Mouse (Mus musculus) heart, embryonic 12.5 days (tissue): ENCODE measurements around the gene Fuca1. TPM values are rescaled to one million over a fixed set of nuclear protein-coding genes. Genes with fewer than 3 reads are reported as not detected.

ENCODE experiments used
- ATAC-seq: fragments of 200-750 bp; cut with Nextera tagmentation; 2 replicates; pipeline ENCODE4 v1.8.0; 2017; ENCODE audit warnings: moderate TSS enrichment, moderate library complexity; ENCODE audit not compliant: insufficient number of reproducible peaks, low FRiP score
- H3K27ac ChIP-seq: fragments of 300-500 bp; sonication (generic); 2 replicates; pipeline ENCODE4 v1.5.1; 2016; ENCODE audit warnings: mild to moderate bottlenecking, moderate library complexity; ENCODE audit not compliant: poor library complexity, severe bottlenecking
- H3K27me3 ChIP-seq: fragments of 300-500 bp; sonication (generic); replicated peaks from 2 replicates; pipeline ENCODE4 v1.6.1; 2016; ENCODE audit warnings: mild to moderate bottlenecking, moderate library complexity
- H3K36me3 ChIP-seq: fragments of 300-500 bp; sonication (generic); 2 replicates; pipeline ENCODE4 v1.6.1; 2016; ENCODE audit warnings: mild to moderate bottlenecking, moderate library complexity
- H3K4me1 ChIP-seq: fragments of 300-500 bp; sonication (generic); replicated peaks from 2 replicates; pipeline ENCODE4 v1.6.1; 2016; ENCODE audit warnings: mild to moderate bottlenecking
- H3K4me2 ChIP-seq: fragments of 300-500 bp; sonication (generic); 2 replicates; pipeline ENCODE4 v1.6.1; 2016; ENCODE audit warnings: mild to moderate bottlenecking, moderate library complexity
- H3K4me3 ChIP-seq: fragments of 300-500 bp; sonication (generic); 2 replicates; pipeline ENCODE4 v1.5.1; 2016; ENCODE audit warnings: mild to moderate bottlenecking
- H3K9ac ChIP-seq: fragments of 300-500 bp; sonication (generic); 2 replicates; pipeline ENCODE4 v1.6.1; 2016; ENCODE audit warnings: mild to moderate bottlenecking, moderate library complexity
- H3K9me3 ChIP-seq: fragments of 300-500 bp; sonication (generic); replicated peaks from 2 replicates; pipeline ENCODE4 v1.6.1; 2016; ENCODE audit warnings: mild to moderate bottlenecking, moderate library complexity
- WGBS: fragments of 180-500 bp; shearing (Covaris S2); methylation state at CpG from one replicate; pipeline ENCODE4 v1.1.7; 2016; 5-methylcytosine and 5-hydroxymethylcytosine counted together
- polyA plus RNA-seq: library from polyadenylated mRNA; unstranded; fragments of >200 nt; fragmentation: Nextera tagmentation; extraction: Ambion mirVana; gene quantifications from 2 replicates; pipeline ENCODE4 v1.2.1, GENCODE M21; 2016

Fuca1 gene
- polyA plus RNA-seq, 1 experiment from 2014 or later, result 36.4 TPM

DNA sequence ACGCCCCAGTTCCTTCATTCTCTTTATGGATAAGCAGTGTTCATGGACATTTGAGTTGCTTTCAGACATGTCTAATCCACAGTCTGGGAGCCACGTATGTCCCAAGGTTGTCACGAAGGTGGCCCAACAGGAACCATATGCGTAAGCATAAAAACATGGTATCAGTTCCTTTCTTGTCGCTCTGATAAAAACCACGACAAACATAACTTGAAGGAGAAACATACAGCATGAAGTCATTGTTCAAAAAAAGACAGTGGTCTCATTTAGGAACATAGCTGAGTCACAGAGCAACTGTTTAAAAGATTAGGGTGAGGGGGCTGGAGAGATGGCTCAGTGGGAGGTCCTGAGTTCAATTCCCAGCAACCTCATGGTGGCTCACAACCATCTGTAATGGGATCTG is 21.7 kb downstream of the Fuca1 start:
- H3K27me3 ChIP-seq, result no peaks in the 10 kb centered on the region
- H3K4me2 ChIP-seq, result no peak overlapping the region
- H3K27ac ChIP-seq, result no peak overlapping the region
- peaks cover 20% of the 10 kb centered on the region for H3K36me3 ChIP-seq
- no peak overlapping the region for H3K9ac ChIP-seq
- 44% methylated on average over 6 of the region's 6 CpGs for WGBS
- ATAC-seq, result no peak
- H3K4me3 ChIP-seq, result no peak overlapping the region
- peaks cover 16% of the 10 kb centered on the region for H3K4me1 ChIP-seq
- H3K9me3 ChIP-seq, result no peaks in the 10 kb centered on the region

DNA sequence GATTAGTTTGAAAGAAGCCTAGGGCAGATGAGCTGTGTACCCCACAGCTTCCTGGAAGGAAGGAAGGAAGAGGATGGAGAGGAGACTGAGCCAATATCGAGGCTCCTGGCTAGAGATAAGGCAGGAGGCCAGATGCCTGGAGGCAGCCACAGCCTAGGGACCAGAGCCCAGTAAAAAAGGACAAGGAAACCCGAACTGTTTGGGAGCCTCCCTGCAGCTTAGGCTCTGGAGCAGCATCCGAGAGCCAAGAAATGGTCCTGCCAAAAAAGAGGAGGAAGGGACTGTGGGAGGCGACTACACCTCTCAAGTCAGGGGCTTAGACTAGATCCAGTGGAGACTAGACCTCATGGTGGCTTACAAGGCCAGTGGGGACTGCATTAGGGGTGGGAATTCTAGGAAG is 22.9 kb downstream of the Fuca1 start:
- no peak overlapping the region for H3K4me3 ChIP-seq
- no peak overlapping the region for H3K9ac ChIP-seq
- 45% methylated on average over 4 of the region's 4 CpGs for WGBS
- H3K36me3 ChIP-seq, result peaks cover 20% of the 10 kb centered on the region
- no peaks in the 10 kb centered on the region for H3K9me3 ChIP-seq
- no peak overlapping the region for H3K4me2 ChIP-seq
- no peak overlapping the region for H3K27ac ChIP-seq
- H3K4me1 ChIP-seq, result peaks cover 21% of the 10 kb centered on the region
- no peak for ATAC-seq
- no peaks in the 10 kb centered on the region for H3K27me3 ChIP-seq

DNA sequence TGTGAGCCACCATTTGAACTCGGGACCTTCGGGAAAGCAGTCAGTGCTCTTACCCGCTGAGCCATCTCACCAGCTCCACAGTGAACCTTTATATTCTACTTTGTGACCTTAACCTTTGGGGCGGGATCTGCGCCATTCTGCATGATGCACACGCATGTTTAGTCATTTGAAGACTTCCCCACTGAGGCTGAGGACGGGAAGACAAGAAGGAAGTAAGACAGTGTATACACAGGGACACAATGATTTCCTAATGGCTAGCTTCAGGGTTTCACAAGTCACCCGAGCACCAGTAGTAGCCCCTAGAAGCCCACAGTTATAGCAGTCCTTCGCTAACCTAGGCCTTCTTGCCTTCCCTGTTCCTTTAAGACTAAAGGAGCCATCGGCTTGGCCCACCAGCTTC is 25.2 kb downstream of the Fuca1 start:
- H3K9me3 ChIP-seq, result no peaks in the 10 kb centered on the region
- H3K9ac ChIP-seq, result peak overlapping the region; percentile 32; the same call in 1 of the 2 replicates
- ATAC-seq, result no peak
- peaks cover 8% of the 10 kb centered on the region for H3K36me3 ChIP-seq
- peak overlapping the region; percentile 78 for H3K4me3 ChIP-seq
- 77% methylated on average over 10 of the region's 10 CpGs for WGBS
- no peaks in the 10 kb centered on the region for H3K27me3 ChIP-seq
- peaks cover 38% of the 10 kb centered on the region for H3K4me1 ChIP-seq
- H3K27ac ChIP-seq, result peak overlapping the region; percentile 67
- peak overlapping the region; percentile 81 for H3K4me2 ChIP-seq

DNA sequence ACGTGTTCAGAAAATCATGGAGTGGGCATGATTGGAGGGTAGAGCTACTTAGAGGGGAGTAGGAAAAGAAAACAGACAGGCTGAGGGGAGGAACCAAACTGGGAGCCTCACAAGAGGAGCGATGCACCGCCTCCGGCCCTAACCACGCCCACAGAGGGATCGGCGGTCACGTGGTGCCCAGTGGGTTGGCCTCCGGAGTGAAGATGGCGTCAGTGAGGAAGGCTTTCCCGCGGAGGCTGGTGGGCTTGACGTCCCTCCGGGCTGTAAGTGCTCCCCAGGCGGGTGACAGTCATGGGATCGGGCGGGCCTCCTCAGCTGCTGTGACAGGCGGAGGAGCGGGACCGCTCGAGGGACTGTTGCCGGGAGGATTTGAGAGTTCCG is 25.7 kb downstream of the Fuca1 start, which contains the start of gene Hmgcl:
Hmgcl (plus strand) TSS at position 171 of the 381 bp plus-strand sequence.
- under 1% methylated on average over 23 of the region's 23 CpGs for WGBS

DNA sequence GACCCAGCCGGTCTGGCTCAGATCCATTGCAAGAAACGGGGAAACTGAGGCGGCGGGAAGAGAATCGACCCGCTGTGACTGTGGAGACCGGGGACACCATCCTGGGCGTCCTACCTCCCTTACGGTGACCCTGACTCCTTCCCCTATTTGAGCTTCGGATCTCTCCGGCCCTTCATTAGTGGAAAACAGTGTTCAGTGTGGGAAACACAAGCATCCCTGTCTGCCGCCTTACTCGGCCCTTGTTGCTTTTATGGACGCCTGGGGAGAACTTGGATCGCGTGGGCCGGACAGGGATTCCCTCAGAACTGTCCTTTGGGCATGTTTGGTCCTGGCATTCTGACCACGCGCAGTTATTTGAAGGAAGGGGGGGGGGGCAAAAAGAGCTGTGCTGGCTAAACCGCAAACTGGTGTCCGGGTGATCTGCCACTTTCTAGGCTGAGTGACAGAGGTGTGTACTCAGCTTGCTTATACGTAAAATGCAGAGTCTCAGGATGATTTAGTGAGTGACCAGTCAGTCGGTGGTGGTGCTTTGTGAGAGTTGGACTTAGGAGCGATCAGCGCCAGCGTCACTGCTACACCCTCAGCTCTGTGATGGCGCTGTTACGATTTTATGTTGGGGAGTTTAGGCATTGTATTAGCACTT is 26.2 kb downstream of the Fuca1 start:
- Histone ChIP-seq H3K36me3 (peaks cover 13% of the 10 kb centered on the region), H3K4me2 (peak overlapping the region; percentile 81), H3K4me3 (peak overlapping the region; percentile 78), H3K27me3 (no peaks in the 10 kb centered on the region), H3K9me3 (peaks cover 5% of the 10 kb centered on the region; the same call in 1 of the 2 replicates), H3K4me1 (peaks cover 38% of the 10 kb centered on the region), H3K27ac (peak overlapping the region; percentile 67), H3K9ac (peak overlapping the region; percentile 84)
- 1% methylated on average over 28 of the region's 28 CpGs for WGBS
- ATAC-seq, result no peak; the same call in none of the 2 replicates

More for the DNA sequence above, 25.7 kb downstream of the Fuca1 start, which contains the start of gene Hmgcl:
- ATAC-seq, result peak; percentile 92
- no peaks in the 10 kb centered on the region for H3K27me3 ChIP-seq
- H3K27ac ChIP-seq, result peak within 1 kb of the TSS; percentile 67
- H3K4me1 ChIP-seq, result peaks cover 38% of the 10 kb centered on the region
- H3K4me2 ChIP-seq, result peak within 1 kb of the TSS; percentile 81
- peaks cover under 1% of the 10 kb centered on the region; the same call in 1 of the 2 replicates for H3K9me3 ChIP-seq
- H3K36me3 ChIP-seq, result peaks cover 8% of the 10 kb centered on the region
- peak within 1 kb of the TSS; percentile 78 for H3K4me3 ChIP-seq
- H3K9ac ChIP-seq, result peak within 1 kb of the TSS; percentile 84

DNA sequence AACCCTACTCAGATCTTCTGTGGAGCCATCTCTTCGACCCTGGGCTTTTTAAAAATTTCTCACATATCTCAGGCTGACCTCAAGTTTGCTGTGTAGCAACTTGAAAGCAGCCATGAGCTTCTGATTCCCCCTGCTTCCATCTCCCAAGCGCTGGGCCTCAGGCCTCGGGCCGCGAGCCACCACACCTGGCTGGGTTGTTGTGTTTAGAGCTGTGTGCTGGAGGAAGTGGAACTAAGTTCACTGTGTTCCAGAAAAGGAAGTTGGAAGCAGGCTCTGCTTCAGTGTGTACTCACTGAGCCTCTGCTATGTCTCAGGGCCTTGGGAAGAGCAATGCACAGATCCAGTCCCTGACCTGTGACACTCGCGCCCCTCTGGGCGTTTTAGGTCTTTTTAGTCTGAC is 27.6 kb downstream of the Fuca1 start:
- Histone ChIP-seq H3K4me1 (peaks cover 36% of the 10 kb centered on the region), H3K9ac (no peak overlapping the region), H3K4me2 (no peak overlapping the region), H3K4me3 (no peak overlapping the region), H3K27me3 (no peaks in the 10 kb centered on the region), H3K36me3 (peaks cover 26% of the 10 kb centered on the region), H3K9me3 (peaks cover 10% of the 10 kb centered on the region; the same call in 1 of the 2 replicates), H3K27ac (no peak overlapping the region)
- no peak for ATAC-seq
- WGBS, result 88% methylated on average over 8 of the region's 8 CpGs

DNA sequence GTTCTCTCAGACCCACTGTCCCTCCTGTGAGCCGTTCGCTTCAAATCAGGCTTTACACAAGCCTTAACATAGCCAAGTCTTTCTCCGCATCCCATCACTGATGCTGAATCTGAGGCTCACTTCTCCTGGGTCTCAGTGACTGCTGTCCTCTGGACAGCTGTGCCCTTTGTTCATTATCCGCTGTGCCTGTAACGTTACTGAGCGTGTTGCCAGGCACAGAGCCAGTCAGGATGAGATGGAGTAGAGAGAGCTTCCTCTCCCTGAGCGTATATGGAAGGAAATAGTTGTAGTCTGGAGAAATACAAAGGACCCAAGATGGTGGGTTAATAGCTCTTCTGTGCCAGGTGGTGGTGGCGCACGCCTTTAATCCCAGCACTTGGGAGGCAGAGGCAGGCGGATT is 28.9 kb downstream of the Fuca1 start:
- 78% methylated on average over 10 of the region's 10 CpGs for WGBS
- peaks cover 30% of the 10 kb centered on the region for H3K4me1 ChIP-seq
- no peak overlapping the region for H3K9ac ChIP-seq
- no peak overlapping the region for H3K4me3 ChIP-seq
- H3K9me3 ChIP-seq, result peaks cover 10% of the 10 kb centered on the region; the same call in 1 of the 2 replicates
- H3K27me3 ChIP-seq, result no peaks in the 10 kb centered on the region
- H3K27ac ChIP-seq, result peak overlapping the region; percentile 50
- H3K36me3 ChIP-seq, result peaks cover 32% of the 10 kb centered on the region
- H3K4me2 ChIP-seq, result no peak overlapping the region
- ATAC-seq, result no peak

DNA sequence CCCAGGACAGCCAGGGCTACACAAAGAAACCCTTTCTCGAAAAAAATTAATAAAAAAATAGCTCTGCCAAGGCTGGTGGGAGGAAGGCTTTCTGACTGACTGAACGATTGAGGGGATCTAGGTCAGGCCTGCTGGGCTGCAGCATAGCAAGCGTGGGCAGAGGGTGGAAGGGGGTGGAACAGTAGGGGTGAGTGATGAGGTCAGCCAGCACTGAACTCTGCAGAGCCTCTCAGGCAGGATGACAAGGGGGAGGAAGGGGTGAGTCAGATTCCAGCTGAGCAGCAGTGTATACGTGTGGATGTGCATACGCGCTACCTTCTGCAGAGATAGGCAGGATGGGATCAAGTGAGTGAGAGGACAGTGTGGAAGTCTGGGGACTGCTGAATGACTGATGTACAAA is 29.4 kb downstream of the Fuca1 start:
- H3K36me3 ChIP-seq, result peaks cover 35% of the 10 kb centered on the region

DNA sequence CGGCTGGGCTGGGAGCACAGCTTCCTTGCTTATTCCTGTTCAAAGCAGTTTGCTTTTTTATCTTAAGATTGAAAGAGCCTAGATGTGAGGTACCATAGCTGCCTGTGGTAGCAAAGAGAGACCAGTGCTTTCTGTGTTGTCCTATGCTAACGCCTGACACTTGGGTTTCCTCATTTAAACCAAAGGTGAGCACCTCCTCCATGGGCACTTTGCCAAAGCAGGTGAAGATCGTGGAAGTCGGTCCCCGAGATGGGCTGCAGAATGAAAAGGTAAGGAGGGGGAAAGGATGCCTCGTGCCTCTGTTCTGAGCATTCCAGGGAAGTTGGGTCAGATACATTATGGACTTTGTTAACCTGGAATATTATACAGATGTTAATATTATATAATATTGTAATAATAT is 29.8 kb downstream of the Fuca1 start:
- Histone ChIP-seq H3K27me3 (no peaks in the 10 kb centered on the region), H3K9me3 (peaks cover 10% of the 10 kb centered on the region; the same call in 1 of the 2 replicates), H3K36me3 (peaks cover 39% of the 10 kb centered on the region), H3K27ac (peak overlapping the region; percentile 44), H3K4me2 (no peak overlapping the region), H3K9ac (no peak overlapping the region), H3K4me1 (peaks cover 30% of the 10 kb centered on the region), H3K4me3 (no peak overlapping the region)
- ATAC-seq, result no peak
- WGBS, result 81% methylated on average over 6 of the region's 6 CpGs

More for the DNA sequence above, 29.4 kb downstream of the Fuca1 start:
- Histone ChIP-seq H3K9me3 (peaks cover 10% of the 10 kb centered on the region; the same call in 1 of the 2 replicates), H3K4me1 (peaks cover 30% of the 10 kb centered on the region), H3K4me2 (no peak overlapping the region), H3K27me3 (no peaks in the 10 kb centered on the region), H3K4me3 (no peak overlapping the region), H3K9ac (no peak overlapping the region), H3K27ac (peak overlapping the region; percentile 44; the same call in 1 of the 2 replicates)
- 48% methylated on average over 6 of the region's 6 CpGs for WGBS
- ATAC-seq, result peak; percentile 23

DNA sequence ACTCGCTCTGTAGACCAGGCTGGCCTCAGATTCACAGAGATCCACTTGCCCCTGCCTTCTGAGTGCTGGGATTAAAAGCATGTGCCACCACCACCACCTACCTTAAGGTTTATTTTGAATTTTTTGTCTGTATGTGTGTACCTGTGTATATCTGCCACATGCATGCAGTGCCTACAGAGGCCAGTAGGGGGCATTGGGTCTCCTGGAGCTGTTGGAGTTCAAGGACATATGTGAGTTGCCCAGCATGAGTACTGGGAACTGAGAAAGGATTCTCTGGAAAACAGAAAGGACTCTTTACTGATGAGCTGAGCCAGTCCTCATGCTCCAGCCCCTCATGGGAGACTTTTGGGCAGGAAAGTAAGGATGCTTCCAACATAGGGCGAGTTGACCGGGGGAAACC is 31.0 kb downstream of the Fuca1 start:
- WGBS, result 88% methylated on average over 3 of the region's 3 CpGs
- H3K27ac ChIP-seq, result no peak overlapping the region
- H3K27me3 ChIP-seq, result no peaks in the 10 kb centered on the region
- no peak overlapping the region for H3K4me2 ChIP-seq
- H3K4me3 ChIP-seq, result no peak overlapping the region
- peaks cover 51% of the 10 kb centered on the region for H3K36me3 ChIP-seq
- H3K9me3 ChIP-seq, result peaks cover 10% of the 10 kb centered on the region; the same call in 1 of the 2 replicates
- peaks cover 23% of the 10 kb centered on the region for H3K4me1 ChIP-seq
- no peak for ATAC-seq
- no peak overlapping the region for H3K9ac ChIP-seq

DNA sequence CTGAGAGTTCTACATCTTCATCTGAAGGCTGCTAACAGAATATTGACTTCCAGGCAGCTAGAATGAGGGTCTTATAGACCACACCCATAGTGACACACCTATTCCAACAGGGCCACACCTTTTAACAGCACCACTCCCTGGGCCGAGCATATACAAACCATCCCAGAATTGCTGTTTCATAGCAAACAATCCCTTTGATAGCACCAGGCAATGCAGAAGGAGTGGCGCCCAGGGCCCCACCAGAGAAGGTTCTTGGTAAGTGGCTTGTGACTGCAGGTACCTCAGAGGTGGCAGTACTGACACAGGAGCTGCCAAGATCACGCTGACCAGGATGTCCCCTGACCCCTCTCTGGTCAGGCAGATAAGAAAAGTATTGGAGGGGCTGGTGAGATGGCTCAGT is 32.6 kb downstream of the Fuca1 start:
- Histone ChIP-seq H3K36me3 (peaks cover 62% of the 10 kb centered on the region), H3K27me3 (no peaks in the 10 kb centered on the region), H3K9ac (no peak overlapping the region), H3K9me3 (peaks cover 10% of the 10 kb centered on the region; the same call in 1 of the 2 replicates), H3K4me3 (no peak overlapping the region), H3K4me2 (no peak overlapping the region), H3K4me1 (peaks cover 20% of the 10 kb centered on the region), H3K27ac (no peak overlapping the region)
- ATAC-seq, result no peak
- 82% methylated on average over 3 of the region's 3 CpGs for WGBS
